ENCODE assay signal across 12 mouse cellular contexts in the genomic region with DNA sequence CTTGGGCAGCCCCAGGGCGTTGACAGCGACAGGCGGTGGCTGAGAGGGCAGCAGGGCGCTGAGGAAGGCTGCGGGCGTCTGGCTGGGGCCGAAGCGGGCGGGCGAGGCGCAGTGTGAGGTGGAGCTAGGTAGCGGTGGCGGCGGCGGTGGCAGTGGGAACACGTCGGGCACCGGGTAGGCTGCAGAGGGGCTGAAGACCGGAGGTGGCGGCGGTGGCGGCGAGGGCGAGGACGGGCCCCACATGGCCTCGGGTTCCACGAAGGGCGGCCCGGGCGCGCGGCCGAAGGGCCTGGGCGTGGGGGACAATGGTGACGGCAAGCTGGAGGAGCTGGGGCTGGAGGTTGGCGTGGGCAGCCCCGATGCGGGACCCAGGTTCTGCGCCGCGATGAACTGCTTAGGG.
DNase-seq lines count a peak whose midpoint lies in the region; ATAC-seq and TF ChIP-seq lines count a peak whose summit lies in the region.
"Had no signal": no experiment of that assay in that cellular context is flagged by ENCODE, and none has a peak within 500 bp of the region (broad histone marks: within the 10 kb centered on the region; RNA-seq: fewer than 3 reads in every experiment).

No protein-coding gene starts in this region.

- ATAC-seq in midbrain, postnatal 0 days (ENCODE audit: low FRiP score), result no peak; the same call in 1 of the 2 replicates
- peak; percentile 28; the same call in 1 of the 2 replicates for ATAC-seq in neural tube, embryonic 14.5 days (ENCODE audit: low read depth)
- ATAC-seq in CD4-positive, CD25-positive, alpha-beta regulatory T cell, adult 4 months, result no peak

- no peak overlapping the region for H3K4me2 ChIP-seq in midbrain, postnatal 0 days (ENCODE audit: low read depth, low read length, poor library complexity, severe bottlenecking)
- H3K4me2 ChIP-seq in neural tube, embryonic 14.5 days (ENCODE audit: low read depth, low read length), result no peak overlapping the region

- intact Hi-C loops in heart, postnatal 10 days (cut with DNase I), result no loop called here

- H3K9ac ChIP-seq in midbrain, postnatal 0 days (replicated peaks; ENCODE audit: low read length, poor library complexity, severe bottlenecking), result no peak overlapping the region
- H3K9ac ChIP-seq in neural tube, embryonic 14.5 days (replicated peaks; ENCODE audit: low read depth, low read length), result no peak overlapping the region
- H3K9ac ChIP-seq: liver, embryonic 14.5 days had no signal

- no peak for TF ChIP-seq CTCF in midbrain, postnatal 0 days (IDR thresholded peaks at IDR 0.05)

- peak overlapping the region; percentile 29; the same call in 1 of the 2 replicates for H3K4me3 ChIP-seq in heart, embryonic 10.5 days
- peak overlapping the region; percentile 21 for H3K4me3 ChIP-seq in midbrain, embryonic 10.5 days
- H3K4me3 ChIP-seq in midbrain, postnatal 0 days (ENCODE audit: low read depth, low read length), result no peak overlapping the region
- H3K4me3 ChIP-seq in hindbrain, embryonic 10.5 days, result peak overlapping the region; percentile 30
- no peak overlapping the region for H3K4me3 ChIP-seq in neural tube, embryonic 14.5 days (ENCODE audit: low read depth, low read length)

- H3K36me3 ChIP-seq in heart, embryonic 10.5 days, result peaks cover 55% of the 10 kb centered on the region
- H3K36me3 ChIP-seq in midbrain, embryonic 10.5 days, result peaks cover 64% of the 10 kb centered on the region
- H3K36me3 ChIP-seq in midbrain, postnatal 0 days (ENCODE audit: insufficient read depth, low read length), result peaks cover 4% of the 10 kb centered on the region; the same call in 1 of the 2 replicates
- peaks cover 59% of the 10 kb centered on the region for H3K36me3 ChIP-seq in hindbrain, embryonic 10.5 days
- peaks cover 7% of the 10 kb centered on the region; the same call in 1 of the 2 replicates for H3K36me3 ChIP-seq in neural tube, embryonic 14.5 days (ENCODE audit: control insufficient read depth, insufficient read depth, low read length)

- WGBS in heart, embryonic 10.5 days, result 58% methylated on average over 41 of the region's 41 CpGs
- WGBS in midbrain, embryonic 10.5 days, result 59% methylated on average over 41 of the region's 41 CpGs
- WGBS in midbrain, postnatal 0 days, result 73% methylated on average over 40 of the region's 41 CpGs
- 50% methylated on average over 41 of the region's 41 CpGs for WGBS in hindbrain, embryonic 10.5 days
- WGBS in neural tube, embryonic 14.5 days, result 65% methylated on average over 33 of the region's 41 CpGs

- no peak for DNase-seq in heart, embryonic 10.5 days (ENCODE audit: low spot score)
- no peak for DNase-seq in heart, postnatal 10 days
- no peak for DNase-seq in midbrain, embryonic 10.5 days (ENCODE audit: low spot score)
- no peak for DNase-seq in midbrain, postnatal 0 days (ENCODE audit: low spot score)
- DNase-seq in hindbrain, embryonic 10.5 days (ENCODE audit: low spot score), result no peak
- no peak for DNase-seq in adrenal gland, postnatal 14 days
- DNase-seq: cerebellum, postnatal 14 days; layer of hippocampus, postnatal 36 days had no signal

- peaks cover 15% of the 10 kb centered on the region for H3K9me3 ChIP-seq in heart, embryonic 10.5 days
- peaks cover 23% of the 10 kb centered on the region for H3K9me3 ChIP-seq in midbrain, embryonic 10.5 days (replicated peaks)
- H3K9me3 ChIP-seq in midbrain, postnatal 0 days (ENCODE audit: low read length), result 0 out of 2 replicates have a peak, but pooled peaks cover 5% of the 10 kb centered on the region
- H3K9me3 ChIP-seq in hindbrain, embryonic 10.5 days, result peaks cover 19% of the 10 kb centered on the region
- no peaks in the 10 kb centered on the region for H3K9me3 ChIP-seq in neural tube, embryonic 14.5 days (ENCODE audit: control insufficient read depth, low read length)

- peaks cover 5% of the 10 kb centered on the region for H3K4me1 ChIP-seq in heart, embryonic 10.5 days
- peaks cover 28% of the 10 kb centered on the region for H3K4me1 ChIP-seq in midbrain, embryonic 10.5 days
- H3K4me1 ChIP-seq in midbrain, postnatal 0 days (ENCODE audit: insufficient read depth, low read length), result no peaks in the 10 kb centered on the region
- peaks cover 17% of the 10 kb centered on the region for H3K4me1 ChIP-seq in hindbrain, embryonic 10.5 days (replicated peaks)
- no peaks in the 10 kb centered on the region for H3K4me1 ChIP-seq in neural tube, embryonic 14.5 days (ENCODE audit: control insufficient read depth, insufficient read depth, low read length)

- H3K27me3 ChIP-seq in heart, embryonic 10.5 days (ENCODE audit: insufficient read depth, poor library complexity, severe bottlenecking), result no peaks in the 10 kb centered on the region
- H3K27me3 ChIP-seq in midbrain, embryonic 10.5 days (ENCODE audit: low read depth, poor library complexity, severe bottlenecking), result peaks cover 8% of the 10 kb centered on the region
- no peaks in the 10 kb centered on the region for H3K27me3 ChIP-seq in midbrain, postnatal 0 days (ENCODE audit: insufficient read depth, low read length)
- H3K27me3 ChIP-seq in hindbrain, embryonic 10.5 days (ENCODE audit: insufficient read depth, poor library complexity, severe bottlenecking), result no peaks in the 10 kb centered on the region
- no peaks in the 10 kb centered on the region for H3K27me3 ChIP-seq in neural tube, embryonic 14.5 days (ENCODE audit: control insufficient read depth, insufficient read depth, low read length)

- H3K27ac ChIP-seq in heart, embryonic 10.5 days, result peak overlapping the region; percentile 54; the same call in 1 of the 2 replicates
- no peak overlapping the region for H3K27ac ChIP-seq in midbrain, embryonic 10.5 days (replicated peaks)
- no peak overlapping the region for H3K27ac ChIP-seq in midbrain, postnatal 0 days (ENCODE audit: low read depth, low read length)
- H3K27ac ChIP-seq in hindbrain, embryonic 10.5 days, result peak overlapping the region; percentile 45; the same call in 1 of the 2 replicates
- H3K27ac ChIP-seq in neural tube, embryonic 14.5 days (ENCODE audit: low read depth, low read length), result no peak overlapping the region
- H3K27ac ChIP-seq: kidney, postnatal 0 days; liver, embryonic 14.5 days had no signal

Comparison
In these comparisons a context has a peak if more than half of its experiments do, and no peak if none do; other contexts are left out.
1. H3K4me3 ChIP-seq: peak in heart, embryonic 10.5 days (single experiment), midbrain, embryonic 10.5 days (single experiment) and hindbrain, embryonic 10.5 days (single experiment); none in midbrain, postnatal 0 days (single experiment) and neural tube, embryonic 14.5 days (single experiment).
2. H3K27ac ChIP-seq: peak in heart, embryonic 10.5 days (single experiment) and hindbrain, embryonic 10.5 days (single experiment); none in midbrain, embryonic 10.5 days (single experiment), midbrain, postnatal 0 days (single experiment) and neural tube, embryonic 14.5 days (single experiment).